Mouse (Mus musculus) stomach, postnatal 0 days (tissue): Measurements from ENCODE around the gene Ppp1r10. TPM values are rescaled to one million over a fixed set of nuclear protein-coding genes. Genes with fewer than 3 reads are reported as not detected.

Source experiments
- ATAC-seq: fragments of 200-750 bp; cut with Nextera tagmentation; 2 replicates; pipeline ENCODE4 v1.8.0; 2017; ENCODE audit not compliant: low FRiP score, low TSS enrichment
- DNase-seq: peaks from one replicate; pipeline ENCODE4 v3.0.0-alpha.2; 2016; ENCODE audit warnings: low spot score
- H3K27ac ChIP-seq: fragments of 300-500 bp; sonication (generic); replicated peaks from 2 replicates; pipeline ENCODE4 v1.5.1; 2014; ENCODE audit warnings: mild to moderate bottlenecking, control low read depth
- H3K27me3 ChIP-seq: fragments of 300-500 bp; sonication (generic); 2 replicates; pipeline ENCODE4 v1.6.1; 2014; ENCODE audit warnings: low read length; ENCODE audit not compliant: control insufficient read depth, insufficient read depth
- H3K36me3 ChIP-seq: fragments of 300-500 bp; sonication (generic); 2 replicates; pipeline ENCODE4 v1.6.1; 2014; ENCODE audit warnings: low read length, mixed read lengths; ENCODE audit not compliant: control insufficient read depth, insufficient read depth
- H3K4me1 ChIP-seq: fragments of 300-500 bp; sonication (generic); replicated peaks from 2 replicates; pipeline ENCODE4 v1.6.1; 2014; ENCODE audit warnings: antibody characterized with exemption; ENCODE audit not compliant: control insufficient read depth, insufficient read depth
- H3K4me2 ChIP-seq: fragments of 300-500 bp; sonication (generic); replicated peaks from 2 replicates; pipeline ENCODE4 v1.6.1; 2014; ENCODE audit warnings: low read depth, mild to moderate bottlenecking, control low read depth, moderate library complexity
- H3K4me3 ChIP-seq: fragments of 300-500 bp; sonication (generic); 2 replicates; pipeline ENCODE4 v1.5.1; 2014; ENCODE audit warnings: low read depth, low read length, control low read depth
- H3K9ac ChIP-seq: fragments of 300-500 bp; sonication (generic); 2 replicates; pipeline ENCODE4 v1.6.1; 2014; ENCODE audit warnings: mild to moderate bottlenecking, low read length, control low read depth, mixed read lengths
- H3K9me3 ChIP-seq: fragments of 300-500 bp; sonication (generic); 2 replicates; pipeline ENCODE4 v1.6.1; 2016; ENCODE audit warnings: low read length; ENCODE audit not compliant: control insufficient read depth
- CTCF ChIP-seq: IDR thresholded peaks from 2 replicates; pipeline ENCODE4 v1.5.1; 2016; ENCODE audit warnings: antibody characterized with exemption, low read depth, mild to moderate bottlenecking, moderate library complexity
- EP300 ChIP-seq: optimal IDR thresholded peaks from 2 replicates; pipeline ENCODE3; 2016; ENCODE audit warnings: antibody characterized with exemption
- WGBS: fragments of 180-500 bp; shearing (Covaris S2); extraction: QIAGEN DNeasy Blood & Tissue Kit; methylation state at CpG from one replicate; pipeline ENCODE4 v1.1.7; 2014; 5-methylcytosine and 5-hydroxymethylcytosine counted together
- microRNA counts: library from miRNA; unstranded; fragments of <30 nt; microRNA quantifications from one replicate; lab custom pipeline; 2015
- microRNA-seq: library from miRNA; unstranded; fragments of <30 nt; microRNA quantifications from one replicate; pipeline ENCODE4, GENCODE M21; 2016
- polyA plus RNA-seq: library from polyadenylated mRNA; unstranded; fragments of >200 nt; fragmentation: Nextera tagmentation; extraction: Ambion mirVana; gene quantifications from 2 replicates; pipeline ENCODE4 v1.2.1, GENCODE M21; 2015

The Ppp1r10 gene
- polyA plus RNA-seq, 1 experiment from 2014 or later: 17.4 TPM

DNA sequence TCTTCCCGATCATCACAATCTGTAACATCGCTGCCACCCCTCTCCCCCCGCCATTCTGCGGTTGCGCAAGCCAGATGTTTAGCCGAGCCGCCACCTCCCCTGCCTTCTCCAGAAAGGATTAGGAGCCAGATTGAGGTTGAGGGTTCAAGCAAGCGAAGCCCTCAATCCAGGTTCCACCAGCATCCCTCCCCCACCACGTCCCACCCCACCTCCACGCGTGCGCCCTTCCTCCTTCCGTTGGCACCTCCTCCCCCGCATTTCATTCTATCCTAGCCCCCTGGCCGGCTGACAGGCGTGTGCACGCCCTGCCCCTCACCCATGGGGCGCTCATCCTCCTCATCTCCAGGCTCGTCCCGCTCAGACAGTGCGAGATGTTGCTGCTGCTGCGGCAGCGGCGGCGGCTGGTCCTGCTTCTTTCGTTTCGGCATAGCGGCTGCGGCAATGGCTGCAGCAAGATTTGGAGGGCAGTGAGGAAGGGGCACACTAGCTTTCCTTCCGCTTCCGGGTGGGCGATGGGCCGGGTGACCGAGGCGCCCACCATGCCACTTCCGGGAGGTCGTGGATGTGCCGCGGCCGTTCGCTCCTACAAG lies 62.7 kb downstream of the Ppp1r10 start:
- Histone ChIP-seq H3K9me3 (no peaks in the 10 kb centered on the region), H3K4me3 (peak overlapping the region; percentile 86), H3K4me2 (peak overlapping the region; percentile 82), H3K27ac (peak overlapping the region; percentile 96), H3K27me3 (no peaks in the 10 kb centered on the region), H3K36me3 (peaks cover 17% of the 10 kb centered on the region), H3K9ac (peak overlapping the region; percentile 81), H3K4me1 (peaks cover 3% of the 10 kb centered on the region; the same call in 1 of the 2 replicates)
- TF ChIP-seq CTCF: peak; percentile 11; the same call in 1 of the 2 replicates
- peak; percentile 20 for TF ChIP-seq EP300
- ATAC-seq: peak; percentile 45
- under 1% methylated on average over 37 of the region's 41 CpGs for WGBS
- no peak for DNase-seq

DNA sequence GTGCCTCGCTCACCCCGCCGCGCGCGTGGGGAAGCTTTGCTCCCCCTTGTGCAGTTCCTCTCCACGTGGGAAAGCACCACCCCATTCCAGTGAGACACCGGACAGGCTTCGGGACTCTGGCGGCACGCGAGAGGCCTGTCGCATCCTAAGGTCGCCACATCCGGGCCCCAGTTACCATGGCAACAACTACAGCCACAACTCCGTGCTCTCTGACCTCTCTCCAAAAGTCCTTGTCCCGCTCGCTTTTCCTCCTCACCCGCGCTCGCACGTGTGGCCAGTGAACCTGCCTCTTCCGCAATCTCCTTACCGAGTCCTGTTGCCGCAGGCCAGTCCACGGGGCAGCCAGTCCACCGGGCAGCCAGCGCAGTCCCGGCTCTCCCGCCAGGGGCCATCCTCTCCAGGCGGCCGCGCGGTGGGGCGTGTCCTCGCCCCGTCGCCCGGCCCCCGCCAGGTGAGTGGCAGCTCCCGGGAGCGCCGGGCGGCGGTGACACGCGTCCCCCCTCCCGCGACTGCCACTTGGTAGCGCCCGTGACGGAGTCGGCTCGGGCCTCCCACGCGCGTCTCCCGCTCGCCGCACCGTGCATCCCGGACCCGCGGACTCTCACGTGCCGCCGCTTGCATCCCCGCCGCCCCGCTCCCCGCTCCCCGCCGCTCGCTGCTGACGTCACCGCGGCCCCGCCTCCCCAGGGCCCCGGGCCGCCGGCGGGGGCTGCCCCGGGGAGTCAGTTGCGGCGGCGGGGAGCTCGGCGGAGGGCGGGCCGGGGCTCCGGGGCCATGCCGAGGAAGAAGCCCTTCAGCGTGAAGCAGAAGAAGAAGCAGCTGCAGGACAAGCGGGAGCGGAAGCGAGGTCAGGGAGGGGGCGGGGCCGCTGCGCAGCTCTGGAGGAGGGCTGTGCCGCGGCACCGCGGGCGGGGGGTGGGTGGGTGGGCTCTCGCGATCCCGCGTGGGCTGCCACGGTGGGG lies 63.4 kb downstream of the Ppp1r10 start, which contains the start of the genes Gnl1 and Prr3:
TSS of gene Gnl1 (plus strand) at position 451 of the 962 bp plus-strand sequence.
TSS of gene Prr3 (minus strand) at position 836 of the 962 bp plus-strand sequence.
- DNase-seq: peak; percentile 91
- under 1% methylated on average over 81 of the region's 109 CpGs for WGBS
- peak; percentile 92 for ATAC-seq
- H3K27me3 ChIP-seq: no peaks in the 10 kb centered on the region
- TF ChIP-seq CTCF (peak; percentile 40), EP300 (peak; percentile 17)
- H3K9ac ChIP-seq: peak within 1 kb of the TSS; percentile 81
- peak within 1 kb of the TSS; percentile 96 for H3K27ac ChIP-seq
- H3K9me3 ChIP-seq: no peaks in the 10 kb centered on the region
- H3K36me3 ChIP-seq: peaks cover 16% of the 10 kb centered on the region
- peaks cover 3% of the 10 kb centered on the region; the same call in 1 of the 2 replicates for H3K4me1 ChIP-seq
- H3K4me3 ChIP-seq: peak within 1 kb of the TSS; percentile 86
- H3K4me2 ChIP-seq: peak within 1 kb of the TSS; percentile 82

DNA sequence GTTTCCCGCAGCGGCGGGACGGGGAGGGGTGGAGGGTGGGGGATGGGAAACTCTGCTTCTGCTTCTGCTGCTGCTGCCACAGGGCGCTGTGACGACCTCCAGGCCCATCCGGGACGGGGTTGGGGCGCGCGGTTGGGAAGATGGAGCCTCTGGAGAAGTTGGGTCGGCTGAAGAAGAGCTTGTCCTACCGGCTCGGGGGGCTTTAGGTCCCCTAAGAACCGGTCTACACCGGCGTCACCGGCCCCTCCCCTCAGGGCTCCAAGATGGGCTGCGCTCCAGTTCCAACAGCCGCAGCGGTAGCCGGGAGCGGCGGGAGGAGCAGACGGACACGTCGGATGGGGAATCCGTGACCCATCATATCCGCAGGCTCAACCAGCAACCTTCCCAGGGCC lies 64.1 kb downstream of the Ppp1r10 start:
- Histone ChIP-seq H3K4me1 (peaks cover 3% of the 10 kb centered on the region; the same call in 1 of the 2 replicates), H3K27ac (peak overlapping the region; percentile 96), H3K27me3 (no peaks in the 10 kb centered on the region), H3K9ac (peak overlapping the region; percentile 81), H3K4me3 (peak overlapping the region; percentile 86), H3K4me2 (peak overlapping the region; percentile 82), H3K9me3 (no peaks in the 10 kb centered on the region), H3K36me3 (peaks cover 16% of the 10 kb centered on the region)
- peak; percentile 64 for DNase-seq
- peak; percentile 16; the same call in 1 of the 2 replicates for ATAC-seq
- WGBS: 0% methylated on average over 26 of the region's 29 CpGs
- no peak for TF ChIP-seq EP300
- TF ChIP-seq CTCF: no peak

DNA sequence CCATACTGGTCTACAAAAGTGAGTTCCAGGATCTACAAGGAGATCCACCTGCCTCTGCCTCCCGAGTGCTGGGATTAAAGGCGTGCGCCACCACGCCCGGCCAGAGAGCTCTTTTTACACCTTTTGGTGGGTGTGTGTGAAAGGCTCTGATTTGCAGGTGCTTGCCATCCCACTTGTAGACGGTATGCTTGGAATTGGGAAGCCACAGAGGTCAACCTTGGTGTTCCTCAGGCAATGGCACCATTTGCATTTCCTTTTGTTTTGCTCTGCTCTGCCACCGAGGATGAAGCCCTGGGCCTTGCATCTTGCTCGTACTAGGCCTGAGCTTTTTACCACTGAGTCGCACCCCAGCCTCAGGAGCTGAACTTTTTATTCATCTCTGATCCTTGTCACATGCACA lies 65.5 kb downstream of the Ppp1r10 start:
- Histone ChIP-seq H3K4me2 (no peak overlapping the region), H3K36me3 (peaks cover 16% of the 10 kb centered on the region), H3K4me3 (no peak overlapping the region), H3K27ac (no peak overlapping the region), H3K27me3 (no peaks in the 10 kb centered on the region), H3K9ac (no peak overlapping the region), H3K9me3 (no peaks in the 10 kb centered on the region), H3K4me1 (peaks cover 3% of the 10 kb centered on the region; the same call in 1 of the 2 replicates)
- ATAC-seq (no peak), DNase-seq (no peak)
- 88% methylated on average over 9 of the region's 9 CpGs for WGBS
- TF ChIP-seq EP300 (no peak), CTCF (no peak)

MicroRNAs within 50 kb of the gene (microRNA counts, 519-probe panel; counts per million panel counts)
- microRNA mmu-miR-1894-3p (lab: Ali Mortazavi, UCI): not detected
- microRNA mmu-miR-1894-5p (lab: Ali Mortazavi, UCI): not detected
- not detected for microRNA mmu-miR-877 (lab: Ali Mortazavi, UCI)

Small RNAs within 50 kb of the gene (microRNA-seq; reads per million reads assigned to microRNA genes)
- 2.3 reads per million for gene Gm28033
- not detected for gene Mir1894
- 27.0 reads per million, percentile 28 among the genes with 10 or more reads in this experiment for gene Mir877

Other genes starting within 250 kb of the Ppp1r10 start
- gene Vars2, start 248.8 kb upstream of the Ppp1r10 start, polyA plus RNA-seq: 10.3 and 10.6 TPM in 2 replicates
- gene Gtf2h4, start 242.7 kb upstream of the Ppp1r10 start, polyA plus RNA-seq: 20.7 and 20.8 TPM in 2 replicates
- 50.8 TPM in 2 replicates for gene Ddr1, start 211.8 kb upstream of the Ppp1r10 start, polyA plus RNA-seq
- 74.8 and 79.5 TPM in 2 replicates for gene Ier3, start 94.8 kb upstream of the Ppp1r10 start, polyA plus RNA-seq
- gene Flot1, start 93.2 kb upstream of the Ppp1r10 start, polyA plus RNA-seq: 41.0 and 43.5 TPM in 2 replicates
- 251 and 296 TPM in 2 replicates for gene Tubb5, start 78.1 kb upstream of the Ppp1r10 start, polyA plus RNA-seq
- gene Mdc1, start 74.9 kb upstream of the Ppp1r10 start, polyA plus RNA-seq: 2.1 and 2.2 TPM in 2 replicates
- gene Nrm, start 55.1 kb upstream of the Ppp1r10 start, polyA plus RNA-seq: 27.3 and 27.4 TPM in 2 replicates
- gene Ppp1r18, start 50.8 kb upstream of the Ppp1r10 start, polyA plus RNA-seq: 15.3 and 16.6 TPM in 2 replicates
- gene Dhx16, start 36.6 kb upstream of the Ppp1r10 start, polyA plus RNA-seq: 14.2 and 19.3 TPM in 2 replicates
- 20.5 and 21.7 TPM in 2 replicates for gene 2310061I04Rik, start 19.0 kb upstream of the Ppp1r10 start, polyA plus RNA-seq
- gene Atat1, start 6.4 kb upstream of the Ppp1r10 start, polyA plus RNA-seq: 12.7 and 14.5 TPM in 2 replicates
- 80.0 and 83.4 TPM in 2 replicates for gene Mrps18b, start within 50 bp of the Ppp1r10 start, polyA plus RNA-seq
- 54.8 and 71.5 TPM in 2 replicates for gene Abcf1, start 53.3 kb downstream of the Ppp1r10 start, polyA plus RNA-seq
- gene Gnl1, start 63.4 kb downstream of the Ppp1r10 start, polyA plus RNA-seq: 24.6 and 25.1 TPM in 2 replicates
- gene Prr3, start 63.8 kb downstream of the Ppp1r10 start, polyA plus RNA-seq: 10.8 and 10.9 TPM in 2 replicates
- gene H2-T24, start 104.1 kb downstream of the Ppp1r10 start, polyA plus RNA-seq: 1.0 and 1.1 TPM in 2 replicates
- 35.9 and 40.2 TPM in 2 replicates for gene H2-T23, start 116.4 kb downstream of the Ppp1r10 start, polyA plus RNA-seq
- gene H2-T22, start 126.3 kb downstream of the Ppp1r10 start, polyA plus RNA-seq: 18.9 and 21.0 TPM in 2 replicates
- gene Gm6034, start 126.5 kb downstream of the Ppp1r10 start, polyA plus RNA-seq: not detected in 2 replicates
- gene Gm11127, start 141.9 kb downstream of the Ppp1r10 start, polyA plus RNA-seq: 0.08 and 0.10 TPM in 2 replicates
- gene Gm19684, start 205.2 kb downstream of the Ppp1r10 start, polyA plus RNA-seq: not detected in 2 replicates
- not detected in 2 replicates for gene Gm7030, start 213.0 kb downstream of the Ppp1r10 start, polyA plus RNA-seq